Mouse (Mus musculus) midbrain, embryonic 14.5 days (tissue): ENCODE data around the gene Sall4. TPM values are rescaled to one million over a fixed set of nuclear protein-coding genes. Genes with fewer than 3 reads are reported as not detected.
A peak's percentile ranks its signal among the peaks of the same experiment; 100 is the strongest.
"Not testable (repeated sequence)": the region's sequence is repeated elsewhere in the genome, so short reads cannot be mapped to it uniquely, and the experiment has no call there.

Source experiments
- ATAC-seq: fragments of 200-750 bp; cut with Nextera tagmentation; 2 replicates; pipeline ENCODE4 v1.8.0; 2017; ENCODE audit warnings: moderate number of reproducible peaks, moderate library complexity; ENCODE audit not compliant: low FRiP score, low TSS enrichment
- DNase-seq: peaks from one replicate; pipeline ENCODE4 v3.0.0-alpha.2; 2015
- H3K27ac ChIP-seq: fragments of 300-500 bp; sonication (generic); replicated peaks from 2 replicates; pipeline ENCODE4 v1.5.1; 2014; ENCODE audit warnings: mild to moderate bottlenecking, low read depth, low read length, moderate library complexity
- H3K27me3 ChIP-seq: fragments of 300-500 bp; sonication (generic); 2 replicates; pipeline ENCODE4 v1.6.1; 2014; ENCODE audit warnings: low read length, control low read depth, mixed read lengths; ENCODE audit not compliant: control insufficient read depth, insufficient read depth
- H3K36me3 ChIP-seq: fragments of 300-500 bp; sonication (generic); 2 replicates; pipeline ENCODE4 v1.6.1; 2014; ENCODE audit warnings: low read length, control low read depth; ENCODE audit not compliant: control insufficient read depth, insufficient read depth
- H3K4me1 ChIP-seq: fragments of 300-500 bp; sonication (generic); 2 replicates; pipeline ENCODE4 v1.6.1; 2014; ENCODE audit warnings: mild to moderate bottlenecking, antibody characterized with exemption, low read length, control low read depth; ENCODE audit not compliant: control insufficient read depth, insufficient read depth
- H3K4me2 ChIP-seq: fragments of 300-500 bp; sonication (generic); 2 replicates; pipeline ENCODE4 v1.6.1; 2014; ENCODE audit warnings: mild to moderate bottlenecking, low read length, moderate library complexity
- H3K4me3 ChIP-seq: fragments of 300-500 bp; sonication (generic); replicated peaks from 2 replicates; pipeline ENCODE4 v1.5.1; 2014; ENCODE audit warnings: low read depth, low read length
- H3K9ac ChIP-seq: fragments of 300-500 bp; sonication (generic); replicated peaks from 2 replicates; pipeline ENCODE4 v1.6.1; 2014; ENCODE audit warnings: mild to moderate bottlenecking, low read length, moderate library complexity
- H3K9me3 ChIP-seq: fragments of 300-500 bp; sonication (generic); 2 replicates; pipeline ENCODE4 v1.6.1; 2016; ENCODE audit warnings: low read length, control low read depth, mixed read lengths; ENCODE audit not compliant: control insufficient read depth
- WGBS: fragments of 180-500 bp; shearing (Covaris S2); extraction: QIAGEN DNeasy Blood & Tissue Kit; methylation state at CpG from one replicate; pipeline ENCODE4 v1.1.7; 2014; 5-methylcytosine and 5-hydroxymethylcytosine counted together
- polyA plus RNA-seq: library from polyadenylated mRNA; unstranded; fragments of >200 nt; fragmentation: Nextera tagmentation; extraction: Ambion mirVana; gene quantifications from 2 replicates; pipeline ENCODE4 v1.2.1, GENCODE M21; 2014

Sall4 gene
- polyA plus RNA-seq, 1 experiment from 2014 or later = 1.8 TPM

DNA sequence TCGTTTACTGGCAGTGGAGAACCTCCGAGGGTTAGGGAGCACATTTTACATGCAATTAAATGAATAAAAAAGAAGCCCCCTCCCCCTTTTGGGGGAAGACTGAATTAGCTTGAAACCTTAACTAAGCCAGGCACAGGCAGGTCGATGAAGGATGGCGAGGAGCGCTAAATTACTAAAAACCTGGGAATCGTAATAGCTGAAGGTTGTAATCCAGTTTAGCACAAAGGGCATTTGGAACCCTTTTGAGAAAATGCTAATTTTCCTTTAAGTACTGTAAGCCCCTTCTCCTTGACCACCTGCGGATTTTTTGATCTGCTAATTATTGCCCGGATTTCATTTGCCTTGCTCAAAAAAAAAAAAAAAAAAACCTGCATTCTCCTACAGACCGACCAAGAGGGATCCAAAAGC is 3.3 kb downstream of the Sall4 start:
- Histone ChIP-seq H3K9me3 (no peaks in the 10 kb centered on the region), H3K27ac (no peak overlapping the region), H3K4me1 (peaks cover 43% of the 10 kb centered on the region), H3K36me3 (no peaks in the 10 kb centered on the region), H3K4me2 (peak overlapping the region; percentile 97), H3K27me3 (peaks cover 20% of the 10 kb centered on the region; the same call in 1 of the 2 replicates), H3K9ac (no peak overlapping the region; the same call in 1 of the 2 replicates), H3K4me3 (peak overlapping the region; percentile 57)
- ATAC-seq (no peak), DNase-seq (peak; percentile 55)
- WGBS = 5% methylated on average over 9 of the region's 9 CpGs

DNA sequence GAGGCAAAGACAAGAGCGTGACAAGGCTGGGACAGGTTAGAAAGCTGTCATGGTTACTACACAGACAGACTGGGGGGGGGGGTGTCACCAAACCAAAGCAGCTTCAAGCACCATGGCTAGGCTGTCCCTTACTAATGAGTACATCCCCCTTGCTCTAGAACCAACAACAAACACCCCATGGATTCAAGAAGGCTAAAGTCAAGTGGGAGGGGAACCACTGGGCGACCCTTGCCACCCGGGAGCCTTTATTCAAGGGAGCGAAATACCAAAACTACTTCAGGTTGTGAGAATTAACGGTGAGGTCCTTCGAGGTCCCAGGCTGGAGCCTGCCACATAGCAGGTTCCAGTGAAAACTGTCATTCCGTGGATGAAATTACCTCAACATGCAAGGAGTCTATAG is 4.0 kb downstream of the Sall4 start:
- Histone ChIP-seq H3K36me3 (no peaks in the 10 kb centered on the region), H3K27ac (no peak overlapping the region), H3K27me3 (peaks cover 20% of the 10 kb centered on the region; the same call in 1 of the 2 replicates), H3K4me1 (peaks cover 43% of the 10 kb centered on the region), H3K4me2 (peak overlapping the region; percentile 97), H3K9ac (no peak overlapping the region), H3K9me3 (no peaks in the 10 kb centered on the region), H3K4me3 (no peak overlapping the region; the same call in 1 of the 2 replicates)
- DNase-seq (no peak), ATAC-seq (no peak)
- 4% methylated on average over 7 of the region's 7 CpGs for WGBS

DNA sequence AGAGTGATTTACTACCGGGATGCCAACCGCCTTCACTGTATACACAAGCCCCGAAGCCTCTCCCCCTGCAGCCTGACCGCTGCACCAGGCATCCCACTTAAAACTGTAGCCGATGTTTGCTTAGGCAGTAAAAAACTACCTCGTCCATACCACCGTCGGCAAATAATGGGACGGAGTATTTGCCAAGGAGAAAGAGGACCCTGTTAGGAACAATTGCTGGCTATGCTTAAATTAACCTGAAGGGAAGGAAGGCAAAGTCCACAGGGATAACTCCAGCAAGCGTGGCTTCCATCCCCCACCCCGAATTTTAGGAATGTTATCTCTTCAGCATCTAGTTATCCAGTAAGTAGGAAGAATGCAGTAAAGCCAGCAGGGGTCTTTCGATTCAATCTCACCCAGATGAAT is 5.3 kb downstream of the Sall4 start:
- no peaks in the 10 kb centered on the region for H3K36me3 ChIP-seq
- peaks cover 43% of the 10 kb centered on the region for H3K4me1 ChIP-seq
- peak overlapping the region; percentile 36 for H3K9ac ChIP-seq
- under 1% methylated on average over 12 of the region's 12 CpGs for WGBS
- H3K27me3 ChIP-seq = peaks cover 9% of the 10 kb centered on the region; the same call in 1 of the 2 replicates
- peak overlapping the region; percentile 50 for H3K27ac ChIP-seq
- H3K4me3 ChIP-seq = peak overlapping the region; percentile 22
- DNase-seq (peak; percentile 51), ATAC-seq (no peak)
- peak overlapping the region; percentile 97 for H3K4me2 ChIP-seq
- H3K9me3 ChIP-seq = no peaks in the 10 kb centered on the region

DNA sequence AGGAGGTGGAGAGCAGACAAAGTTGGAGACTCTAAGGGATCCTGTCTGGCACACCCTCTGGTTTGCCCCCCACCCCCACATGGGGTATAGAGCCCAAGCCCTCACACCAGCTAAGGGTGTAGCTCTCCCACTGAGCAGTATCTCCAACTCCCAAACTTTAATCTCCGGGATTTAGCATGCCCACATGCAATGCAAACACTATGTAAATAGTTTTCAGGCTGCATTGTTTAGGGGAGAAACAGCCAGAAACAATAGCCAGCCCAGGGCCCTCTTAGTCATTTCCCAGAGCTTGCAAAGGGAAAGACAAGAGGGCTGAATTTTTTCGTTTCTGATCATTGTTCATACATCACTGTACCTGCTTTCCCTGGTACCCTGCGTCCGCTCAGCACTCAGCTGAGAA is 5.8 kb downstream of the Sall4 start:
- peak overlapping the region; percentile 50 for H3K27ac ChIP-seq
- H3K4me3 ChIP-seq = peak overlapping the region; percentile 22
- 8% methylated on average over 4 of the region's 4 CpGs for WGBS
- no peak for DNase-seq
- no peak for ATAC-seq
- peaks cover 43% of the 10 kb centered on the region for H3K4me1 ChIP-seq
- peak overlapping the region; percentile 97 for H3K4me2 ChIP-seq
- peaks cover 8% of the 10 kb centered on the region; the same call in 1 of the 2 replicates for H3K27me3 ChIP-seq
- H3K9me3 ChIP-seq = no peaks in the 10 kb centered on the region
- no peaks in the 10 kb centered on the region for H3K36me3 ChIP-seq
- peak overlapping the region; percentile 36 for H3K9ac ChIP-seq

DNA sequence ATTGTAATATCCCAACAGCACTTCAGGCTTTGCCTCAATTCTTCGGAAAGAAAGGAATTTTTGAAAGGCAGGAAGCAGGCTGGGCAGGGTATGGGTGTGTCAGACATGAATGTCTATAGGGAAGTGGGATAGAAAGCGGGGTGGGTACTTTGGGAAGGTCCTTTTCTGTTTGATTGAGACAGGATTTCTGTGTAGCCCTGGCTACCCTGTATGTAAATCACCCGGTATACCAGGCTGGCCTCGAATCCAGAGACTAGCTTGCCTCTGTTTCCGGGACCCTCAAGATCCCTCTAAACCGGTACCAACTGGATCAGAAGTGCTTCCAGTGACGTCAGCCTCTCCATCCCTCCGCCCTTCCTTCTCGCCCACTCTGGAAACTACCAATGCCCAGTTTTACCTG is 6.6 kb downstream of the Sall4 start:
- Histone ChIP-seq H3K9me3 (no peaks in the 10 kb centered on the region), H3K4me3 (no peak overlapping the region), H3K4me1 (peaks cover 40% of the 10 kb centered on the region), H3K4me2 (no peak overlapping the region), H3K27me3 (peaks cover 8% of the 10 kb centered on the region; the same call in 1 of the 2 replicates), H3K36me3 (no peaks in the 10 kb centered on the region), H3K9ac (no peak overlapping the region), H3K27ac (no peak overlapping the region)
- no peak for ATAC-seq
- 95% methylated on average over 9 of the region's 9 CpGs for WGBS
- no peak for DNase-seq

DNA sequence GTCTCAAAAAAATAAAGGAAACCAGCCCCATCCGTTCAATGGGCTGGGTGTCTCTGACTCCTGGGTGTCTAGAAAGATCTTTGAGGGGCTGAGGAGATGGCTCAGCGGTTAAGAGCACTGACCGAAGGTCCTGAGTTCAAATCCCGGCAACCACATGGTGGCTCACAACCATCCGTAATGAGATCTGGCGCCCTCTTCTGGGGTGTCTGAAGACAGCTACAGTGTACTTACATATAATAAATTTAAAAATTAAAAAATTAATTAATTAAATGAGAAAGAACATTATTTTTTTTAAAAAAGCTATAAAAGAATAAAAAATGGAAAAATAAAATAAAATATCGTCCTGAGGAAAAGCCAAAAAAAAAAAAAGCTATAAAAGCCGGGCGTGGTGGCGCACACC is 23.3 kb downstream of the Sall4 start:
- not testable (repeated sequence) for H3K27ac ChIP-seq, ATAC-seq, DNase-seq, H3K4me3 ChIP-seq, H3K36me3 ChIP-seq, H3K4me1 ChIP-seq, H3K9me3 ChIP-seq, H3K27me3 ChIP-seq, H3K4me2 ChIP-seq, H3K9ac ChIP-seq
- 92% methylated on average over 10 of the region's 10 CpGs for WGBS

DNA sequence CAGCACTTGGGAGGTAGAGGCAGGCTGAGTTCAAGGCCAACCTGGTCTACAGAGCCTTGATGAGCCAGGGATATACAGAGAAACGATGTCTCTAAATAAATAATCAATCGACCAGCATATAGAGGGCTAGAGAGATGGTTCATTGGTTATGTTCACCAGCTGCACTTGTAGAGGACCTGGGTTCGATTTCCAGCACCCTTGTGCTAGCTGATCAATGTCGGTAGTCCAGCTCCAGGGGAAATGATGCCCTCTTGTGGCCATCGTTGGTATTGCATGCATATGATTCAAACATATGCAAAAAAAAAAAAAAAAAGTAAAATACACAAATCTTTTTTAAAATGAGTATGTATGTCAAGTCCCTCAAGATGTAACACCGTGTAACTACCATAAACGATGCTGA is 25.1 kb downstream of the Sall4 start:
- no peaks in the 10 kb centered on the region for H3K9me3 ChIP-seq
- peak overlapping the region; percentile 97 for H3K27ac ChIP-seq
- H3K4me3 ChIP-seq = peak overlapping the region; percentile 92
- peak overlapping the region; percentile 61 for H3K4me2 ChIP-seq
- DNase-seq (peak; percentile 82), ATAC-seq (peak; percentile 2; the same call in 1 of the 2 replicates)
- peak overlapping the region; percentile 98; the same call in 1 of the 2 replicates for H3K9ac ChIP-seq
- H3K4me1 ChIP-seq = 0 out of 2 replicates have a peak, but pooled peaks cover 6% of the 10 kb centered on the region
- no peaks in the 10 kb centered on the region for H3K27me3 ChIP-seq
- no peaks in the 10 kb centered on the region for H3K36me3 ChIP-seq
- 22% methylated on average over 7 of the region's 7 CpGs for WGBS

DNA sequence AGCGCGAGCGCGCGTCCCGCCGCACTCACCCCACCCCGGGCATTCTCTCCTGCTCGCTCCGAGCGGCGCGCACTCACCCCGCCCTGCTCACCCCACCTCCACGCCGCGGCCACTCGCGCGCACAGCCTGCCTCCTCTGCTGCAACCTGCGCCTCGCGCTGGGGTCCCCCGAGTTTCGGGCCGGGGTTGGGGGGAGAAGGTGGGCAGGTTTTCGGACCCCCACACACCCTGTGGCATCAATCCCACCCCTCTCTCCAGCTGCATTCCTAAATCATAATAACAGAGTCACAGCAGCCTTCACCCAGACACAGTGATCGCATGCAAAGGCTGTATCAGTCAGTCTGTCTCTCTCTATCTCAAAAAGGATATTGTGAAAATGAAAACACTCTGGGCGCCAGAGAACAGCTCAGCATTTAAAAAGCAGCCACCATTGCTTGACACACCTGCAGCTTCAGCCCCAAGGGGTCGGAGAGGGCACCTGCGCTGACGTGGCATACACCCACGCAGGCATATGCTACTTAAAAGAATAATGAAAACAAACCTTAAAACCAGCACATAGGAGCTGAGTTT is 25.6 kb downstream of the Sall4 start, which contains the start of gene Atp9a:
TSS of gene Atp9a (minus strand) at position 351 of the 569 bp plus-strand sequence.
- H3K9ac ChIP-seq = peak within 1 kb of the TSS; percentile 98
- 0 out of 2 replicates have a peak, but pooled peaks cover 6% of the 10 kb centered on the region for H3K4me1 ChIP-seq
- ATAC-seq (peak; percentile 79), DNase-seq (peak; percentile 89)
- H3K4me2 ChIP-seq = peak within 1 kb of the TSS; percentile 61
- no peaks in the 10 kb centered on the region for H3K27me3 ChIP-seq
- peak within 1 kb of the TSS; percentile 92 for H3K4me3 ChIP-seq
- H3K27ac ChIP-seq = peak within 1 kb of the TSS; percentile 97
- no peaks in the 10 kb centered on the region for H3K36me3 ChIP-seq
- 11% methylated on average over 19 of the region's 33 CpGs for WGBS
- no peaks in the 10 kb centered on the region for H3K9me3 ChIP-seq
